20 mouse cellular contexts compared by ENCODE assay signal in the genomic region with DNA sequence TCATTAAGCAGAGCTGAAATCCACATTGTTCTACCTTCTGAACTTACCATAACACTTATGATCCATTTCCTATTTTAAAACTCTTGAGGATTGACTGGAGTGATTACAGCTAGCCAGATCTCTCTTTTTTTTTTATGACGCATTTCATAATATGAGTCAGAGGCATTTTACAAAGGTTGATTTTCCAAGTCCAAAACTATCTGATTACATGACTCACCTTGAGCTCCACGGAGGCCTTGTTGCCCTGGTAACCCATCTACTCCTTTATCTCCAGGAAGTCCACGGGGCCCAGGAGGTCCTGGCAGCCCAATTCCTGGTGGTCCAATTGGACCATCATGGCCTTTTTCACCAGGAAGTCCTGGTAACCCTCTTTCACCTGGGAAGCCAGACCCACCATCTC.
DNase-seq lines count a peak whose midpoint lies in the region; ATAC-seq and TF ChIP-seq lines count a peak whose summit lies in the region.
"Had no signal": no experiment of that assay in that cellular context is flagged by ENCODE, and none has a peak within 500 bp of the region (broad histone marks: within the 10 kb centered on the region; RNA-seq: fewer than 3 reads in every experiment).

No protein-coding gene starts in this region.

- no peak overlapping the region for H3K4me3 ChIP-seq in hindbrain, postnatal 0 days (ENCODE audit: low read length)
- H3K4me3 ChIP-seq: embryonic facial prominence, embryonic 13.5 days; embryonic facial prominence, embryonic 15.5 days; erythroblast, embryonic 14.5 days; forebrain, embryonic 10.5 days; forebrain, embryonic 12.5 days had no signal

- no peaks in the 10 kb centered on the region for H3K4me1 ChIP-seq in hindbrain, postnatal 0 days (ENCODE audit: insufficient read depth, low read length)
- H3K4me1 ChIP-seq: embryonic facial prominence, embryonic 13.5 days; embryonic facial prominence, embryonic 15.5 days; forebrain, embryonic 10.5 days; forebrain, embryonic 12.5 days had no signal

- H3K4me2 ChIP-seq in hindbrain, postnatal 0 days (ENCODE audit: low read depth, low read length) = no peak overlapping the region
- H3K4me2 ChIP-seq: embryonic facial prominence, embryonic 13.5 days; embryonic facial prominence, embryonic 15.5 days; forebrain, embryonic 12.5 days had no signal

- in situ Hi-C loops in Patski (cut with MboI; ENCODE audit: low pct_unique_long_range_greater_than_20kb) = no loop called here

- POLR2A ChIA-PET in Patski (lab: Charles Lee) = no interaction called here

- peak; percentile 10 to 45 for DNase-seq in adrenal gland, adult (ENCODE audit: inconsistent age in 2 of 2, low spot score in 1 of 2)
- no peak for DNase-seq in adrenal gland, adult 8-10 months
- DNase-seq in adrenal gland, postnatal 36 days = peak; percentile 1 to 6
- DNase-seq in adrenal gland, postnatal 25 days = no peak
- no peak for DNase-seq in Patski (ENCODE audit: low read depth, low spot score)
- DNase-seq in spleen, postnatal 4 days (ENCODE audit: low spot score in 2 of 2) = no peak
- no peak for DNase-seq in hindbrain, postnatal 0 days (ENCODE audit: low spot score)
- DNase-seq: adrenal gland, postnatal 14 days; cerebellum, adult 11-12 months; cerebellum, adult 2 months; cerebellum, adult 9-10 months; cerebellum, postnatal 10 days; cerebellum, postnatal 25 days had no signal

- H3K27ac ChIP-seq in hindbrain, postnatal 0 days = no peak overlapping the region
- H3K27ac ChIP-seq: embryonic facial prominence, embryonic 13.5 days; embryonic facial prominence, embryonic 15.5 days; forebrain, embryonic 10.5 days; forebrain, embryonic 12.5 days had no signal

- no peak overlapping the region for H3K9ac ChIP-seq in hindbrain, postnatal 0 days (replicated peaks; ENCODE audit: low read length)
- H3K9ac ChIP-seq: embryonic facial prominence, embryonic 13.5 days; embryonic facial prominence, embryonic 15.5 days; forebrain, embryonic 12.5 days had no signal

- CTCF ChIA-PET in Patski (lab: Charles Lee) = interaction anchor here (1.3 to 2.7 kb wide), 2 partner anchors 9 to 14 kb away, joined by 4 to 11 read pairs; no protein-coding TSS in a partner anchor

- H3K27me3 ChIP-seq in Patski = no peaks in the 10 kb centered on the region
- H3K27me3 ChIP-seq in hindbrain, postnatal 0 days (ENCODE audit: insufficient read depth, low read length) = no peaks in the 10 kb centered on the region

- H3K36me3 ChIP-seq in hindbrain, postnatal 0 days (ENCODE audit: insufficient read depth, low read length) = no peaks in the 10 kb centered on the region
- H3K36me3 ChIP-seq: embryonic facial prominence, embryonic 13.5 days; embryonic facial prominence, embryonic 15.5 days; forebrain, embryonic 10.5 days; forebrain, embryonic 12.5 days had no signal

- TF ChIP-seq CTCF in Patski (IDR thresholded peaks at IDR 0.05) = no peak
- no peak for TF ChIP-seq CTCF in hindbrain, postnatal 0 days (IDR thresholded peaks at IDR 0.05; ENCODE audit: low read depth)

- no peaks in the 10 kb centered on the region for H3K9me3 ChIP-seq in hindbrain, postnatal 0 days (ENCODE audit: low read length)
- H3K9me3 ChIP-seq: embryonic facial prominence, embryonic 13.5 days; embryonic facial prominence, embryonic 15.5 days; forebrain, embryonic 10.5 days; forebrain, embryonic 12.5 days had no signal

- ATAC-seq in Patski = peak; percentile 60
- no peak for ATAC-seq in hindbrain, postnatal 0 days
- ATAC-seq: forebrain, embryonic 14.5 days; forebrain, embryonic 16.5 days had no signal

- 84% methylated on average over 3 of the region's 3 CpGs for WGBS in hindbrain, postnatal 0 days

Comparison
In these comparisons a context has a peak if more than half of its experiments do, and no peak if none do; other contexts are left out.
1. DNase-seq: peak in adrenal gland, adult (2 of 2) and adrenal gland, postnatal 36 days (2 of 2); none in adrenal gland, adult 8-10 months (single experiment), adrenal gland, postnatal 25 days (single experiment), Patski (single experiment), spleen, postnatal 4 days (0 of 2) and hindbrain, postnatal 0 days (single experiment).